Mouse (Mus musculus): ENCODE measurements around the gene Tufm.

DNA sequence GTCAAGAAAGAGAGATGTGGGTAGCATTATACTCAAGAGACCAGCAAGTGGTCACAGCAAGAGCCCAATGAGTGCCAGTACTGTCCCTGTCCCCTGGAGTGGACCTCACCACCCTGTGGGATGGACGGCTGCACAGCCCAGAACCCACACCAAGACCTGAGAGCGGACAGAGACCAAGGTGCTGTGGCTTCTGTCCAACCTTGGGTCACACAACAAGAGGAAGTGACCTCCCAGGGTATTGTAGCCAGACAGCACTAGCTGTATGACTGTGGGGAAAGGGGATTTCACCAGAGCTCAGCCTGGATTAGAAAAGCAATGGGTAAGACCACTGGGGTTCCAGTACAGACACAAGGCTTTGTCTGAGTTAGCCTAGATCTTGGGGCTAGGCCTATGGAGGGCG, 34.9 kb upstream of the Tufm start:
- TF ChIP-seq CTCF (IDR thresholded peaks at IDR 0.05; ENCODE audit: control insufficient read depth, insufficient read depth, insufficient replicate concordance, low read depth, low read length) (no peak), POLR2A (IDR thresholded peaks at IDR 0.05; ENCODE audit: control insufficient read depth, low read depth, low read length) (no peak)
